Mouse (Mus musculus) lung, postnatal 0 days (tissue): ENCODE results near the gene Il9r.

Experiments
- CTCF ChIP-seq: IDR thresholded peaks from 2 replicates; pipeline ENCODE4 v1.5.1; 2016; ENCODE audit warnings: antibody characterized with exemption, mild to moderate bottlenecking
- EP300 ChIP-seq: IDR thresholded peaks from 2 replicates; pipeline ENCODE4 v1.6.1; 2016; ENCODE audit warnings: antibody characterized with exemption, mild to moderate bottlenecking, control low read depth

- no peak for TF ChIP-seq CTCF
- TF ChIP-seq EP300: no peak
Observed at GRCm38 (mm10) chr11:32178506-32178905, 21.6 kb downstream of the Il9r start.
